Mouse (Mus musculus): ENCODE measurements at regions not wholly inside any gene's neighbourhood (a gene's known extent, or its start where the extent isn't known, plus 50 kb on each side); places are given as distances from the start of the nearest gene placed in this dataset.

DNA sequence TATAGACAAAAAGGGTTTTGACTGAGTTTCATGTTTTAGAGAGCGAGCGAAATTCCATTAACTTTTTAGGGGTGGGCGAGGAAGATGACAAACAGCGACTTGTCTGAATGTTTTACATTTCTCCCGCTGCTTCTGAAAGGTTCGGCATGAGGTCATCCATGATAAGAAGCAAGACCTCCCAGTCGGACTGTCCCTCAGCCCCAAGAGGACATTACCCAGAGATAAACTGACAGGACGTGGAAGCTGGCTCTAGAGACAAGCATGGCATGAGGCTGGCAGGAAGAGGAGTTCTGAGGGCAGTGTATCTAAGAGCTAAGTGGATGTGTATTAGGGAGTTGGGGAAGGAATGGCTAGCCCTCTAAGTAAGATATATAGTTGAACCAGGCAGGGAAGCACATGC is 104.5 kb upstream of the Pkdcc start:
- TF ChIP-seq CTCF (IDR thresholded peaks at IDR 0.05) (no peak), EP300 (IDR thresholded peaks at IDR 0.05; ENCODE audit: insufficient read depth, low read depth, low read length) (no peak)
